Comparison of ENCODE assay signal across 7 mouse cellular contexts in genomic region chr6:72851633-72852032, GRCm38 (mm10). TPM values are rescaled to one million over a fixed set of nuclear protein-coding genes. Genes with fewer than 3 reads are reported as not detected.
A peak's percentile ranks its signal among the peaks of the same experiment; 100 is the strongest.
DNase-seq lines count a peak whose midpoint lies in the region; ATAC-seq and TF ChIP-seq lines count a peak whose summit lies in the region.

No protein-coding gene starts in this region.

- TF ChIP-seq EP300 in CH12.LX (IDR thresholded peaks at IDR 0.05; ENCODE audit: low read length), result no peak

- TF ChIP-seq RAD21 in CH12.LX (IDR thresholded peaks at IDR 0.05; ENCODE audit: low read depth, low read length), result peak; percentile 50

- in situ Hi-C loops in CH12.LX (cut with MboI; ENCODE audit: low pct_ligation_motif_present, low pct_unique_long_range_greater_than_20kb, low sequenced_read_pairs), result no loop called here

- H3K4me2 ChIP-seq in kidney, embryonic 15.5 days, result no peak overlapping the region
- H3K4me2 ChIP-seq in CH12.LX (ENCODE audit: insufficient read depth, low read depth, poor library complexity, severe bottlenecking), result no peak overlapping the region
- no peak overlapping the region for H3K4me2 ChIP-seq in limb, embryonic 11.5 days (ENCODE audit: low read depth, severe bottlenecking)

- H3K4me1 ChIP-seq in kidney, adult 2 months (ENCODE audit: control insufficient read depth, insufficient read depth, low read length), result no peaks in the 10 kb centered on the region
- H3K4me1 ChIP-seq in kidney, embryonic 15.5 days, result no peaks in the 10 kb centered on the region
- peaks cover 4 to 18% of the 10 kb centered on the region in 2 experiments; a peak in 2 of 4 replicates for H3K4me1 ChIP-seq in CH12.LX (ENCODE audit: control insufficient read depth in 1 of 2, insufficient read depth in 2 of 2)
- no peaks in the 10 kb centered on the region for H3K4me1 ChIP-seq in limb, embryonic 11.5 days (ENCODE audit: control insufficient read depth, insufficient read depth, low read length)
- no peaks in the 10 kb centered on the region; the same call in 1 of the 2 replicates for H3K4me1 ChIP-seq in spleen, adult 2 months (ENCODE audit: control insufficient read depth, insufficient read depth, insufficient read length)

- no peaks in the 10 kb centered on the region for H3K27me3 ChIP-seq in kidney, adult 2 months (replicated peaks; ENCODE audit: control insufficient read depth, insufficient read depth, low read length)
- H3K27me3 ChIP-seq in kidney, embryonic 15.5 days, result no peaks in the 10 kb centered on the region
- no peaks in the 10 kb centered on the region for H3K27me3 ChIP-seq in CH12.LX (replicated peaks)
- no peaks in the 10 kb centered on the region for H3K27me3 ChIP-seq in limb, embryonic 11.5 days (ENCODE audit: control insufficient read depth, insufficient read depth, low read length)
- no peaks in the 10 kb centered on the region for H3K27me3 ChIP-seq in spleen, adult 2 months (ENCODE audit: control insufficient read depth, insufficient read depth, low read length)

- TF ChIP-seq CTCF in kidney, adult 2 months (conservative IDR thresholded peaks at IDR 0.05; ENCODE audit: insufficient read depth, insufficient read length, low read depth, low read length), result peak; percentile 49
- TF ChIP-seq CTCF in CH12.LX (conservative IDR thresholded peaks at IDR 0.05 in 1 of 2, IDR thresholded peaks at IDR 0.05 in 1 of 2; ENCODE audit: low read depth in 2 of 2, low read length in 2 of 2), result peak; percentile 12 to 78; a peak in 2 of 4 replicates
- TF ChIP-seq CTCF in spleen, adult 2 months (IDR thresholded peaks at IDR 0.05; ENCODE audit: extremely low read depth, insufficient read depth, insufficient read length, insufficient replicate concordance), result peak; percentile 60; the same call in 1 of the 2 replicates

- H3K9me3 ChIP-seq in kidney, embryonic 15.5 days (replicated peaks), result no peaks in the 10 kb centered on the region
- H3K9me3 ChIP-seq in CH12.LX (replicated peaks; ENCODE audit: low read length), result peaks cover 2% of the 10 kb centered on the region
- no peaks in the 10 kb centered on the region for H3K9me3 ChIP-seq in limb, embryonic 11.5 days (ENCODE audit: control insufficient read depth, low read length)

- H3K9ac ChIP-seq in kidney, embryonic 15.5 days, result no peak overlapping the region
- no peak overlapping the region for H3K9ac ChIP-seq in CH12.LX (ENCODE audit: insufficient read depth, low read depth)
- no peak overlapping the region for H3K9ac ChIP-seq in limb, embryonic 11.5 days (ENCODE audit: low read length)

- peaks cover 5% of the 10 kb centered on the region for H3K36me3 ChIP-seq in kidney, adult 2 months (ENCODE audit: control insufficient read depth, insufficient read depth, low read length)
- H3K36me3 ChIP-seq in kidney, embryonic 15.5 days, result peaks cover 96% of the 10 kb centered on the region
- peaks cover 63 to 96% of the 10 kb centered on the region in 2 experiments for H3K36me3 ChIP-seq in CH12.LX (replicated peaks in 1 of 2; ENCODE audit: control insufficient read depth in 1 of 2, insufficient read depth in 1 of 2, low read length in 1 of 2)
- H3K36me3 ChIP-seq in limb, embryonic 11.5 days (ENCODE audit: control insufficient read depth, insufficient read depth, low read length), result peaks cover 31% of the 10 kb centered on the region
- peaks cover 36% of the 10 kb centered on the region for H3K36me3 ChIP-seq in spleen, adult 2 months (ENCODE audit: control insufficient read depth, insufficient read depth, low read length)

- no peak for ATAC-seq in kidney, embryonic 15.5 days (replicated peaks; ENCODE audit: low FRiP score)
- ATAC-seq in limb, embryonic 11.5 days (ENCODE audit: insufficient number of reproducible peaks, low FRiP score, low TSS enrichment, low read depth), result no peak

- peak; percentile 29 for DNase-seq in kidney, adult 2 months
- peak; percentile 45 for DNase-seq in CH12.LX (ENCODE audit: extremely low read depth)
- peak; percentile 82 for DNase-seq in ZHBTc4 (ENCODE audit: low read depth, low spot score)
- peak; percentile 52 for DNase-seq in limb, embryonic 11.5 days (ENCODE audit: low spot score)
- peak in 1 of 2 experiments; percentile 45 for DNase-seq in spleen, adult 2 months (ENCODE audit: low read depth in 1 of 2, low spot score in 2 of 2)
- DNase-seq in frontal cortex, postnatal 25 days (ENCODE audit: low spot score in 2 of 2), result no peak

- dilution Hi-C loops in CH12.LX (cut with MboI; ENCODE audit: extremely low pct_ligation_motif_present, extremely low pct_unique_long_range_greater_than_20kb, low sequenced_read_pairs), result no loop called here

- H3K4me3 ChIP-seq in kidney, adult 2 months (ENCODE audit: insufficient read depth, low read depth, low read length), result no peak overlapping the region
- H3K4me3 ChIP-seq in kidney, embryonic 15.5 days (replicated peaks), result no peak overlapping the region
- no peak overlapping the region for H3K4me3 ChIP-seq in CH12.LX (replicated peaks in 1 of 3; ENCODE audit: low read depth in 2 of 3, low read length in 2 of 3, poor library complexity in 1 of 3)
- no peak overlapping the region for H3K4me3 ChIP-seq in limb, embryonic 11.5 days (ENCODE audit: low read depth, low read length)
- no peak overlapping the region for H3K4me3 ChIP-seq in spleen, adult 2 months (ENCODE audit: extremely low read depth, insufficient read depth, insufficient read length)

- H3K27ac ChIP-seq in kidney, adult 2 months (ENCODE audit: insufficient read depth, low read depth, low read length), result no peak overlapping the region
- H3K27ac ChIP-seq in kidney, embryonic 15.5 days, result no peak overlapping the region
- H3K27ac ChIP-seq in CH12.LX (ENCODE audit: insufficient read depth, low read depth), result no peak overlapping the region
- H3K27ac ChIP-seq in limb, embryonic 11.5 days (replicated peaks; ENCODE audit: low read depth, low read length), result no peak overlapping the region
- H3K27ac ChIP-seq in spleen, adult 2 months (ENCODE audit: insufficient read depth, low read length), result no peak overlapping the region

- WGBS in kidney, adult 2 months, result 71% methylated on average over 5 of the region's 5 CpGs
- WGBS in kidney, embryonic 15.5 days, result 82% methylated on average over 5 of the region's 5 CpGs
- WGBS in limb, embryonic 11.5 days, result 88% methylated on average over 5 of the region's 5 CpGs
- WGBS in spleen, adult 2 months, result 66% methylated on average over 5 of the region's 5 CpGs

- peaks cover 15% of the 10 kb centered on the region; the same call in 1 of the 2 replicates for H3K79me2 ChIP-seq in CH12.LX (replicated peaks; ENCODE audit: control insufficient read depth, extremely low read depth, insufficient read depth, poor library complexity, severe bottlenecking)

- no peak for TF ChIP-seq POLR2A in kidney, adult 2 months (IDR thresholded peaks at IDR 0.05; ENCODE audit: low read depth, low read length)
- no peak for TF ChIP-seq POLR2A in CH12.LX (IDR thresholded peaks at IDR 0.05; ENCODE audit: low read depth, low read length)
- no peak for TF ChIP-seq POLR2A in spleen, adult 2 months (IDR thresholded peaks at IDR 0.05; ENCODE audit: low read depth, low read length)

TF ChIP-seq in CH12.LX, 34 proteins besides CTCF, POLR2A, EP300 and RAD21:
- TF ChIP-seq GABPA (IDR thresholded peaks at IDR 0.05; ENCODE audit: insufficient replicate concordance, low read depth, low read length) (no peak), SMC3 (IDR thresholded peaks at IDR 0.05; ENCODE audit: low read depth, low read length) (peak; percentile 76)

RNA-seq across cellular contexts. Expression of gene Kcmf1, which starts 48.1 kb away (rescaled TPM):
- polyA plus RNA-seq in kidney, adult 2 months (2012; rRNA removed), result 107 and 160 TPM in 2 replicates
- polyA plus RNA-seq in kidney, embryonic 15.5 days (2015; fragmentation: Nextera tagmentation; extraction: Ambion mirVana), result 33.1 and 36.6 TPM in 2 replicates
- total RNA-seq in CH12.LX (2012; rRNA removed) (82.5 and 108 TPM in 2 replicates), CH12.LX (2014; rRNA removed) (97.6 and 98.0 TPM in 2 replicates)
- polyA plus RNA-seq in CH12.LX (2012; ENCODE audit: insufficient read length, low read depth), result 161 and 207 TPM in 2 replicates
- polyA plus RNA-seq in limb, embryonic 11.5 days (2014; fragmentation: Nextera tagmentation; extraction: Ambion mirVana), result 49.8 and 52.0 TPM in 2 replicates
- polyA plus RNA-seq in spleen, adult 2 months (2012; rRNA removed), result 94.1 and 116 TPM in 2 replicates

Comparison
In these comparisons a context has a peak if more than half of its experiments do, and no peak if none do; other contexts are left out.
1. DNase-seq: peak in kidney, adult 2 months (single experiment), CH12.LX (single experiment), ZHBTc4 (single experiment) and limb, embryonic 11.5 days (single experiment); none in frontal cortex, postnatal 25 days (0 of 2).
2. Peak in every context shown above with its lines, with median percentiles within 50 percentile points of each other: CTCF ChIP-seq.